Mouse (Mus musculus) limb, embryonic 10.5 days (tissue): ENCODE measurements at regions not wholly inside any gene's neighbourhood (a gene's known extent, or its start where the extent isn't known, plus 50 kb on each side); places are given as distances from the start of the nearest gene placed in this dataset.
"Not testable (repeated sequence)": the region's sequence is repeated elsewhere in the genome, so short reads cannot be mapped to it uniquely, and the experiment has no call there.

Experiments used
- DNase-seq: peaks from one replicate; pipeline ENCODE4 v3.0.0-alpha.2; 2017; ENCODE audit warnings: low spot score
- H3K27ac ChIP-seq: fragments of 300-500 bp; sonication (generic); 2 replicates; pipeline ENCODE4 v1.5.1; 2016; ENCODE audit warnings: mild to moderate bottlenecking
- H3K27me3 ChIP-seq: fragments of 300-500 bp; sonication (generic); 2 replicates; pipeline ENCODE4 v1.6.1; 2016; ENCODE audit warnings: low read depth, mild to moderate bottlenecking; ENCODE audit not compliant: poor library complexity, severe bottlenecking
- H3K36me3 ChIP-seq: fragments of 300-500 bp; sonication (generic); 2 replicates; pipeline ENCODE4 v1.6.1; 2016; ENCODE audit warnings: mild to moderate bottlenecking, moderate library complexity
- H3K4me1 ChIP-seq: fragments of 300-500 bp; sonication (generic); 2 replicates; pipeline ENCODE4 v1.6.1; 2016
- H3K4me3 ChIP-seq: fragments of 300-500 bp; sonication (generic); 2 replicates; pipeline ENCODE4 v1.5.1; 2016; ENCODE audit warnings: mild to moderate bottlenecking, moderate library complexity
- H3K9me3 ChIP-seq: fragments of 300-500 bp; sonication (generic); replicated peaks from 2 replicates; pipeline ENCODE4 v1.6.1; 2016; ENCODE audit warnings: mild to moderate bottlenecking
- WGBS: fragments of 180-500 bp; shearing (Covaris S2); methylation state at CpG from one replicate; pipeline ENCODE4 v1.1.7; 2016; 5-methylcytosine and 5-hydroxymethylcytosine counted together

DNA sequence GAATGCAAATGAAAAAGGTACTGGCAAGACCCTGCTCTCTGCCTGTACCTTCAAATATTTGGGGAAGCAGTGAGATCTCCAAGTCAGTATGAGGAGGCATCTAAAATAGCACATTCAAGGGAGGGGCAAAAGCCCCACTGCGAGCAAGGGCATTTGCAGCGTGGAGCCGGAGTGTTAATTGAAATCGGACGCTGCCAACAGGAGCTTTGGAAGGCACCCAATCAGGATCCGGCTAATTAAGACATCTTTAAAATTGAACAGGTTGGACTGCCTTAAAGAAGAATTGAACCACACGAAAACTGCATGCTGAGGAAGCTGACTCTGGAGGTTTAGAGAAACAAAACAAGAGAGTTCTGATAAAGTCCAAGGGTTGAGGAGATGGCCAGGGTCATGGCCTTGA, 311.5 kb downstream of the Vrk1 start:
- H3K4me1 ChIP-seq = 0 out of 2 replicates have a peak, but pooled peaks cover 6% of the 10 kb centered on the region
- WGBS = 79% methylated on average over 7 of the region's 7 CpGs
- no peak overlapping the region for H3K4me3 ChIP-seq
- no peak for DNase-seq
- H3K27me3 ChIP-seq = no peaks in the 10 kb centered on the region
- H3K27ac ChIP-seq = no peak overlapping the region
- H3K9me3 ChIP-seq = no peaks in the 10 kb centered on the region
- H3K36me3 ChIP-seq = no peaks in the 10 kb centered on the region

DNA sequence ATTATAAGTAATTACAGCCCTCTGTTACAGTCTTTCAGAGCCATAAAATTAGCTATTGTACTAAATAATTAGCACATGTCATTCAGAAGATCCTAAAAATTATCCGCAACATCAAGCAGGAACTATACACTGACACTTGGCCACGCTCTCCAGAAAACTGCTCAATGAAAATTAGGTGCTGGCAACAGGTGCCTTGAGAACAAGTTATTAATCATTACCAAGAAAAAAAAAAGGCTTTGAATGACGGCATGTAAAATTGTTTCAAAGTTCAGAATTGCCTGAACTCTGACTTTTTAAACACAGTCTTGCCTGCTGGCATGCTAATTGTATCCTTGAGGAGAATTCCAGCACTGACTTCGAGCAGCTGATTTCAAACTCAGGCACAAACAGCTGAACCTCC, 316.6 kb downstream of the Vrk1 start:
- no peaks in the 10 kb centered on the region for H3K9me3 ChIP-seq
- no peak for DNase-seq
- H3K27me3 ChIP-seq = no peaks in the 10 kb centered on the region
- H3K36me3 ChIP-seq = no peaks in the 10 kb centered on the region
- H3K27ac ChIP-seq = no peak overlapping the region
- no peak overlapping the region for H3K4me3 ChIP-seq
- H3K4me1 ChIP-seq = 0 out of 2 replicates have a peak, but pooled peaks cover 3% of the 10 kb centered on the region
- 73% methylated on average over 4 of the region's 4 CpGs for WGBS

DNA sequence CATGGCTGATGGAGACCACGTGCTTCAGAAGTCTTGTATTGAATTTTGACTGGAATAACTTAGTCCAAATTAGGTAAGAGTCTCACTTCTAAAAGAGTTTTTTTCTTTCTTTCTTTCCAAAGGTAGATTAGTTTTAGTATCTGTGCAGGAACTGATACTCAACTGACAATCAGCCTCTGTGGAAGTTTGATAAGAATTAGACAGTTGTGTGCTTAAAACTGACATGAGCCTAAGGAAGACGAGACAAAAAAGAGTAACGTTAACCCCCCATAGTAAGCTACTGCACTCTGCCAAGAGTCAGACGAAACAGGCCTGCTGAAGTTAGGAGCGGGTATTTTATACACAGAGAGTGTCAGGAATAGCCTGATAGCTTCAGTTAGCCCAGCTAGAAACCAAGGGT, 317.3 kb downstream of the Vrk1 start:
- Histone ChIP-seq H3K4me3 (no peak overlapping the region), H3K27me3 (no peaks in the 10 kb centered on the region), H3K4me1 (no peaks in the 10 kb centered on the region), H3K27ac (no peak overlapping the region), H3K9me3 (no peaks in the 10 kb centered on the region), H3K36me3 (no peaks in the 10 kb centered on the region)
- 91% methylated on average over 5 of the region's 5 CpGs for WGBS
- no peak for DNase-seq

DNA sequence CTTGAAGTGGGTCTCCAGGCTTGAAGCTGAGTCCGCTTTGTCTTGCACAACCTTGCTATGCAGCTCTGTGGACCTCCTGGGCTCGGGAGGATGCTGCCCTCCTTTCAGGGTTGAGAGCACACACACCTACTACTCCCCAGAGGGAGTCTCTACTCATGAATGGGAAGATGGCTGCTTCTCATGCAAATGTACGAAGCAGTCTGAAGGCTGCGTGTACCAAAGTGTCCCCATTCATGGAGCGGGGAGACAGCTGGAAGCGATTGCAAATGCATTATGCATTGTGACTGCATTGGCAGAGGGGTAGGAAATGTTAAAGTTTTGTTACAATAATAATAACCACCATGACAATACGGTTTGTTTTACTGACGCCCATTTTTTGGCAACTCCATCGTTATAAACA, 347.8 kb downstream of the Vrk1 start:
- no peak for DNase-seq

GRCm38 (mm10) chr12:106361646-106362045, 351.6 kb downstream of the Vrk1 start:
- H3K9me3 ChIP-seq, H3K36me3 ChIP-seq, H3K4me1 ChIP-seq, H3K4me3 ChIP-seq, H3K27me3 ChIP-seq, H3K27ac ChIP-seq, DNase-seq: not testable (repeated sequence)
- WGBS = 29% methylated on average over 7 of the region's 7 CpGs

More for the DNA sequence above, 347.8 kb downstream of the Vrk1 start:
- Histone ChIP-seq H3K27ac (no peak overlapping the region), H3K4me1 (no peaks in the 10 kb centered on the region), H3K4me3 (no peak overlapping the region), H3K36me3 (no peaks in the 10 kb centered on the region), H3K27me3 (no peaks in the 10 kb centered on the region), H3K9me3 (no peaks in the 10 kb centered on the region)
- WGBS = 92% methylated on average over 9 of the region's 9 CpGs

- H3K36me3 ChIP-seq = no peaks in the 10 kb centered on the region
- peaks cover 15% of the 10 kb centered on the region for H3K4me1 ChIP-seq
- DNase-seq = no peak
- no peak overlapping the region for H3K4me3 ChIP-seq
- peaks cover 9% of the 10 kb centered on the region; the same call in 1 of the 2 replicates for H3K27me3 ChIP-seq
- H3K27ac ChIP-seq = no peak overlapping the region
- WGBS = 75% methylated on average over 12 of the region's 12 CpGs
- no peaks in the 10 kb centered on the region for H3K9me3 ChIP-seq
These were observed 364.9 kb downstream of the Vrk1 start for GRCm38 (mm10) chr12:106374840-106375375.

GRCm38 (mm10) chr12:106375886-106376285, 365.9 kb downstream of the Vrk1 start:
- WGBS = 91% methylated on average over 13 of the region's 13 CpGs
- H3K36me3 ChIP-seq = no peaks in the 10 kb centered on the region

DNA sequence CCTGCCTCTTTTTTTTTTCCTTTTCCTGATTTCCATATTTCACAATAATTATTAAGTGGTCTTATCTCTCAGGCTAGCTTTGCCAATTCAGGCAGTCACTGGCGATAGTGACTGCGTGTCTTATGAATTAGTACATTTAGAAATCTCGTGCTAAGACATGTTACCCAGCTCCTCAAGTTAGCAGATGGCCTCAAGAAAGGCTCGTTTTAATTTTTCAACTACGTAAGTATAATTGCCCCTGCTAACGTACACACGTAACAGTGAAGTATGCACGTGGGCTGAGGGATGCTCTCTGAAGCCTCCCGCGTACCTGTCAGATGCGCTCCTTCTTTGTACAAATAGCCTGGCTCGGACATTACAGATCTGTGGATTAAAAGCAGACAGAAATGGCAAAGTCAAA, 366.8 kb downstream of the Vrk1 start:
- Histone ChIP-seq H3K27ac (no peak overlapping the region), H3K36me3 (no peaks in the 10 kb centered on the region), H3K4me3 (no peak overlapping the region), H3K27me3 (peaks cover 19% of the 10 kb centered on the region; the same call in 1 of the 2 replicates), H3K4me1 (peaks cover 20% of the 10 kb centered on the region), H3K9me3 (no peaks in the 10 kb centered on the region)
- no peak for DNase-seq
- 87% methylated on average over 12 of the region's 12 CpGs for WGBS

More at GRCm38 (mm10) chr12:106375886-106376285, 365.9 kb downstream of the Vrk1 start:
- DNase-seq = no peak
- H3K9me3 ChIP-seq = no peaks in the 10 kb centered on the region
- no peak overlapping the region for H3K27ac ChIP-seq
- H3K27me3 ChIP-seq = peaks cover 10% of the 10 kb centered on the region; the same call in 1 of the 2 replicates
- peaks cover 20% of the 10 kb centered on the region for H3K4me1 ChIP-seq
- H3K4me3 ChIP-seq = no peak overlapping the region

- H3K27ac ChIP-seq = no peak overlapping the region
- H3K27me3 ChIP-seq = peaks cover 24% of the 10 kb centered on the region; the same call in 1 of the 2 replicates
- no peaks in the 10 kb centered on the region for H3K9me3 ChIP-seq
- no peak for DNase-seq
- peaks cover 20% of the 10 kb centered on the region for H3K4me1 ChIP-seq
- WGBS = 93% methylated on average over 1 of the region's 1 CpGs
- H3K36me3 ChIP-seq = no peaks in the 10 kb centered on the region
- no peak overlapping the region for H3K4me3 ChIP-seq
These were observed 367.3 kb downstream of the Vrk1 start for GRCm38 (mm10) chr12:106377281-106377680.

DNA sequence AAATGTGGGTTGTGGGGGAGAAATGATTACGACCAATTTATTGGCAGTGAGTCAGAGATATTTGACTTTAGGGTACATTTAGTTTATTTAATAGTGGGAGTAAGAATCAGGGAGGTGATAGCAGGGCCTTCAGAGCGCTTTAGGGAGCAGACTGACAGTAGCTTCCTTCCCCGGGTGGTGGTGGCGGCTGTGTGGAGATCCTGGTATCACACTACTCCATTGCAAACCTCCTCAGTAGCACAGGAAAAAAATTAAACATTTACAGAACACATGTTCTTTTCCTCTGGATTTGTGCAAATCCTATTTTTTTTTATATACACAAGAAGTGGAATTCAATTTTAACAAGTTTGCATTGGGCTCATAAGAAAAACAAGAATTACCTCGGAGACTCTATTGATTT, 367.7 kb downstream of the Vrk1 start:
- H3K4me3 ChIP-seq = no peak overlapping the region
- no peaks in the 10 kb centered on the region for H3K9me3 ChIP-seq
- no peak for DNase-seq
- H3K27ac ChIP-seq = no peak overlapping the region
- no peaks in the 10 kb centered on the region for H3K36me3 ChIP-seq
- peaks cover 24% of the 10 kb centered on the region; the same call in 1 of the 2 replicates for H3K27me3 ChIP-seq
- H3K4me1 ChIP-seq = peaks cover 20% of the 10 kb centered on the region
- WGBS = 83% methylated on average over 5 of the region's 5 CpGs

DNA sequence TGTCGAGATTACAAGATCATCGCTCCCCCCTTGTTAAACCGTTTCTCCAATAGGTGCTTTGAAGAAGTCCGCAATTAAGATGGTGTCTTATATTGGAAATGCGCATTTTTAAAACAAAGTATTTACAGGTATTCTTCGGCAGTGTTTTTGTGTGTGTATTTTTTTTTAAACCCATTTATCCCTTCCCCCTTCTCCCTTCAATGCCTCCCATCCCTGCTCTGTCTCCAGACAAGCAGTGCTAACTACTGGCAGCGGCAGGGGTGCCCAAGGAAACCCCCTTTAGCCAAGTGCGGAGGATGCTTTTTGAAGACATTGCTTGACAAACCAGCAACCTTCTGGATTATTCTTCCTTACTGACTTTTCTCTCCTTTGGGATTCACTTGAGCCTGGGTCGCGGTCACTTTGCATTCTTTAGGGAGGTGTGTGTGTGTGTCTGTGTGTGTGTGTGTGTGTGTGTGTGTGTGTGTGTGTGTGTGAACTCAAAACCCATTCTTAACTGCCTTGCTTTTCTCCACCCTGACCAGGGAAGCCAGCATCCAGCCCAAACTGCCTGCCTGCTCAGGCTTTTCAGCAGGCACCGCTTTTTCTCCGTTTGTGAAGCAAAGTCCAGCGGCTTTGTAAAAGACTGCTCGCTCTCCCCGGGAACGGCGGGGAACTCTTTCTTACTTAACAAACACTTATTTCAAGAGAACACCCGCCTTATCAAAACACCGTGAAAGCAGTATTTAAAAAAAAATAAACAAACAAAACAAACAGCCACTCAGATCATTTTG, 368.5 kb downstream of the Vrk1 start:
- WGBS = 26% methylated on average over 19 of the region's 19 CpGs
- peaks cover 24% of the 10 kb centered on the region; the same call in 1 of the 2 replicates for H3K27me3 ChIP-seq

DNA sequence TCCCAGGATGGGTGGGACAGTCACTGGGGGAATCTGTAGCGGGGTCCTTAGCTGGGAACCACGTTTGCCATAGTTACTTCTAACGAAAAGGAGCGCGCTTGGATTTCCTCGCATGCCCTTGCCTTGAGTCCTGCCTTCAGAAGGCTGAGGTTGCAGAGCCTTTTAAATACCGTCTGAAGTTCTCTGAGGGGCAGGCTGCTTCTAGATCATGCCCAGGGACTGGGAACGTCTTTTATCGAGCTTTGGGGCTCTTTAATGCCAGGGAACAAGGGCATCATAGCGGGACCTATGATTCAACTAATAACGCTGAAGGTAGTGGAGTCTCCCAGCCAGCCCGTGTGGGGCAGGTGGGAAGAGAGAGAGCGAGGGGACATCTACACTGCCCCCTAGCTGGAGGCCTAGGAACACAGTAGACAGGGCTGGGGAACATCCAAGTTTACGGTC, 369.1 kb downstream of the Vrk1 start:
- H3K27ac ChIP-seq = peak overlapping the region; percentile 30; the same call in 1 of the 2 replicates
- H3K4me3 ChIP-seq = peak overlapping the region; percentile 44
- 5% methylated on average over 14 of the region's 14 CpGs for WGBS
- no peaks in the 10 kb centered on the region for H3K9me3 ChIP-seq
- no peaks in the 10 kb centered on the region for H3K36me3 ChIP-seq
- peak; percentile 72 for DNase-seq
- H3K4me1 ChIP-seq = peaks cover 20% of the 10 kb centered on the region
- peaks cover 24% of the 10 kb centered on the region; the same call in 1 of the 2 replicates for H3K27me3 ChIP-seq

More for the DNA sequence above, 368.5 kb downstream of the Vrk1 start:
- no peak overlapping the region for H3K27ac ChIP-seq
- H3K36me3 ChIP-seq = no peaks in the 10 kb centered on the region
- DNase-seq = peak; percentile 49
- no peaks in the 10 kb centered on the region for H3K9me3 ChIP-seq
- peaks cover 20% of the 10 kb centered on the region for H3K4me1 ChIP-seq
- peak overlapping the region; percentile 44 for H3K4me3 ChIP-seq

GRCm38 (mm10) chr12:106379779-106380178, 369.8 kb downstream of the Vrk1 start:
- Histone ChIP-seq H3K9me3 (no peaks in the 10 kb centered on the region), H3K4me3 (no peak overlapping the region), H3K27me3 (peaks cover 24% of the 10 kb centered on the region; the same call in 1 of the 2 replicates), H3K36me3 (no peaks in the 10 kb centered on the region), H3K4me1 (peaks cover 20% of the 10 kb centered on the region), H3K27ac (no peak overlapping the region)
- 37% methylated on average over 14 of the region's 14 CpGs for WGBS
- peak; percentile 41 for DNase-seq
